Mouse (Mus musculus) frontal cortex, adult 2 months (tissue): Measurements from ENCODE around the gene Fam240a. TPM values are rescaled to one million over a fixed set of nuclear protein-coding genes. Genes with fewer than 3 reads are reported as not detected.
A peak's percentile ranks its signal among the peaks of the same experiment; 100 is the strongest.

ENCODE experiments used
- DNase-seq, 2 experiments: peaks; one replicate each; pipeline ENCODE4 v3.0.0; 2022; ENCODE audit warnings: low spot score in 1 of 2; ENCODE audit errors: extremely low spot score in 1 of 2
- polyA plus RNA-seq: library from polyadenylated mRNA; depleted of rRNA; stranded (reverse); fragments of >200 nt; gene quantifications from 2 replicates; pipeline ENCODE4 v1.2.3, GENCODE M21; 2012

The Fam240a gene
- polyA plus RNA-seq, 1 experiment = not detected

GRCm38 (mm10) chr9:110945926-110946325 is 29.3 kb upstream of the Fam240a start, which contains the start of gene Tdgf1:
Tdgf1 (minus strand) TSS chr9:110946158.
- no peak for DNase-seq

- DNase-seq = no peak
Measured at GRCm38 (mm10) chr9:110945343-110945742, 28.7 kb upstream of the Fam240a start.

- no peak for DNase-seq
Measured at GRCm38 (mm10) chr9:110944265-110944664, 27.6 kb upstream of the Fam240a start.

- no peak for DNase-seq
Measured at GRCm38 (mm10) chr9:110937506-110938490, 21.1 kb upstream of the Fam240a start.

GRCm38 (mm10) chr9:110935941-110936340 is 19.3 kb upstream of the Fam240a start:
- no peak for DNase-seq

GRCm38 (mm10) chr9:110933850-110934437 is 17.3 kb upstream of the Fam240a start:
- peak; percentile 28 to 42 for DNase-seq

GRCm38 (mm10) chr9:110931573-110931972 is 14.9 kb upstream of the Fam240a start:
- DNase-seq = no peak

- peak in 1 of 2 experiments; percentile 84 for DNase-seq
Measured at GRCm38 (mm10) chr9:110922759-110923158, 6.1 kb upstream of the Fam240a start.

- no peak for DNase-seq
Measured at GRCm38 (mm10) chr9:110920665-110921419, 4.2 kb upstream of the Fam240a start.

GRCm38 (mm10) chr9:110915466-110915865 is 1.2 kb downstream of the Fam240a start:
- no peak for DNase-seq

- peak in 1 of 2 experiments; percentile 4 for DNase-seq
Measured at GRCm38 (mm10) chr9:110914631-110915236, 1.9 kb downstream of the Fam240a start.

- no peak for DNase-seq
Measured at GRCm38 (mm10) chr9:110909371-110909967, 7.2 kb downstream of the Fam240a start.

GRCm38 (mm10) chr9:110908631-110909016 is 8.0 kb downstream of the Fam240a start:
- no peak for DNase-seq

- DNase-seq = no peak
Measured at GRCm38 (mm10) chr9:110907838-110908630, 8.6 kb downstream of the Fam240a start.

GRCm38 (mm10) chr9:110907201-110907837 is 9.3 kb downstream of the Fam240a start:
- DNase-seq = no peak

GRCm38 (mm10) chr9:110902271-110902670 is 14.4 kb downstream of the Fam240a start:
- no peak for DNase-seq

- DNase-seq = no peak
Measured at GRCm38 (mm10) chr9:110901204-110901603, 15.5 kb downstream of the Fam240a start.

GRCm38 (mm10) chr9:110899451-110900008 is 17.1 kb downstream of the Fam240a start:
- no peak for DNase-seq
